Comparison of ENCODE assay signal across 16 mouse cellular contexts in genomic region chr16:44562061-44562460, GRCm38 (mm10). TPM values are rescaled to one million over a fixed set of nuclear protein-coding genes. Genes with fewer than 3 reads are reported as not detected.
"Had no signal": no experiment of that assay in that cellular context is flagged by ENCODE, and none has a peak within 500 bp of the region (broad histone marks: within the 10 kb centered on the region; RNA-seq: fewer than 3 reads in every experiment).

No protein-coding gene starts in this region.

- H3K4me3 ChIP-seq: neural tube, embryonic 15.5 days; stomach, embryonic 15.5 days had no signal

- H3K9me3 ChIP-seq: neural tube, embryonic 15.5 days; stomach, embryonic 15.5 days had no signal

- DNase-seq: retina, postnatal 1 day; right cerebral cortex, adult 18-20 months; right cerebral cortex, postnatal 14 days; right cerebral cortex, postnatal 25 days; right cerebral cortex, postnatal 4 days; spleen, adult 18-20 months; thymus, adult 18-20 months; thymus, adult 2 months; thymus, postnatal 14 days; thymus, postnatal 25 days; thymus, postnatal 36 days; thymus, postnatal 4 days had no signal

- H3K4me2 ChIP-seq: neural tube, embryonic 15.5 days; stomach, embryonic 15.5 days had no signal

- H3K36me3 ChIP-seq: neural tube, embryonic 15.5 days; stomach, embryonic 15.5 days had no signal

- H3K27me3 ChIP-seq: neural tube, embryonic 15.5 days; stomach, embryonic 15.5 days had no signal

- H3K27ac ChIP-seq: neural tube, embryonic 15.5 days; stomach, embryonic 15.5 days; stomach, postnatal 0 days had no signal

- H3K9ac ChIP-seq: neural tube, embryonic 15.5 days; stomach, embryonic 15.5 days had no signal

RNA-seq across cellular contexts. Expression of gene Boc, which starts 3.4 kb away (rescaled TPM):
- total RNA-seq: neutrophil, adult 5-6 weeks had no signal
